Mouse (Mus musculus): Measurements from ENCODE around the gene Pin4. TPM values are rescaled to one million over a fixed set of nuclear protein-coding genes. Genes with fewer than 3 reads are reported as not detected.

The Pin4 gene
- total RNA-seq (2023): 9.9 to 26.1 TPM (median 17.0 TPM) in 4 replicates

GRCm38 (mm10) chrX:102119042-102119864, at the start of gene Pin4:
Pin4 (plus strand) TSS chrX:102119447.

GRCm38 (mm10) chrX:102070591-102071471, 48.4 kb upstream of the Pin4 start, which contains the start of gene Rtl5:
Rtl5 (minus strand) TSS chrX:102071304.

GRCm38 (mm10) chrX:102156618-102157422, 37.6 kb downstream of the Pin4 start, which contains the start of gene Ercc6l:
Ercc6l (minus strand) TSS chrX:102157091.

Other genes starting within 250 kb of the Pin4 start
- 2.7 to 4.8 TPM (median 4.3 TPM) in 4 replicates for gene Rtl5, start 48.1 kb upstream of the Pin4 start, total RNA-seq (2023)
- 2.8 to 3.4 TPM (median 3.0 TPM) in 4 replicates for gene Ercc6l, start 37.6 kb downstream of the Pin4 start, total RNA-seq (2023)
- gene Rps4x, start 69.9 kb downstream of the Pin4 start, total RNA-seq (2023): 2,693 to 2,932 TPM (median 2,878 TPM) in 4 replicates
- gene Cited1, start 132.7 kb downstream of the Pin4 start, total RNA-seq (2023): not detected in 4 replicates